Mouse (Mus musculus) right cerebral cortex, postnatal 10 days (tissue): ENCODE data around the gene 4930402H24Rik.

Experiments used
- DNase-seq, 2 experiments: peaks; one replicate each; pipeline ENCODE4 v3.0.0; 2021; ENCODE audit warnings: low spot score in 2 of 2

4930402H24Rik gene

GRCm38 (mm10) chr2:130664102-130664701 is 242.0 kb downstream of the 4930402H24Rik start, which contains the start of gene Ddrgk1:
Ddrgk1 (minus strand) TSS chr2:130664659.
- DNase-seq = peak; percentile 96 to 97

GRCm38 (mm10) chr2:130663342-130663741 is 242.9 kb downstream of the 4930402H24Rik start:
- no peak for DNase-seq

- DNase-seq = no peak
Measured at GRCm38 (mm10) chr2:130658530-130658929, 247.7 kb downstream of the 4930402H24Rik start.

GRCm38 (mm10) chr2:130657541-130657940 is 248.7 kb downstream of the 4930402H24Rik start:
- peak; percentile 68 to 69 for DNase-seq

GRCm38 (mm10) chr2:130656536-130656935 is 249.7 kb downstream of the 4930402H24Rik start:
- DNase-seq = no peak
